Comparison of ENCODE assay signal across 10 mouse cellular contexts in the genomic region with DNA sequence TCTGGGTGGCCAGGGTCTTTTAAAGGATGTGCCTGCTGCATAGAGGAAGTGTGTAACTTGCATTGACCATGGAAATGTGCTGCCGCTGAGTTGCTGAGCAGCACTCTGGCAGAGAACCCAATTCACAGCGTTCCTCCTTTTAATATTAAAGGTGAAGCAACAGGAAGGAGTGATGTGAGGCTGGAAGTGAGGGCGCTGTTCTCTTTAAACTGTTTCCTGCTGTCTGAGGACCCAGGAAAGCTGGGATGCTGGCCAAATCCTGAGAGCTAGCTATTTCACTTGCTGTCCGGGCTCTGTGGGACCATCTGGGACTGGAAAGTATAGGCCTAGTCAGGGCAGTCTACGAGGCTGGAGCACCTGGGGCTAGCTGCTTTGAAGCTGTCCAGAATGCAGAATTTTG. TPM values are rescaled to one million over a fixed set of nuclear protein-coding genes. Genes with fewer than 3 reads are reported as not detected.
A peak's percentile ranks its signal among the peaks of the same experiment; 100 is the strongest.
DNase-seq lines count a peak whose midpoint lies in the region; ATAC-seq lines count a peak whose summit lies in the region.
"Had no signal": no experiment of that assay in that cellular context is flagged by ENCODE, and none has a peak within 500 bp of the region (broad histone marks: within the 10 kb centered on the region; RNA-seq: fewer than 3 reads in every experiment).

No protein-coding gene starts in this region.

- 0 out of 2 replicates have a peak, but pooled peaks cover 4% of the 10 kb centered on the region for H3K9me3 ChIP-seq in stomach, embryonic 14.5 days (ENCODE audit: control insufficient read depth, low read depth, low read length)
- H3K9me3 ChIP-seq in hindbrain, embryonic 12.5 days (replicated peaks), result no peaks in the 10 kb centered on the region

- peak overlapping the region; percentile 34; the same call in 1 of the 2 replicates for H3K27ac ChIP-seq in stomach, embryonic 14.5 days (ENCODE audit: low read length)
- H3K27ac ChIP-seq in hindbrain, embryonic 12.5 days, result no peak overlapping the region

- ATAC-seq in stomach, embryonic 14.5 days (ENCODE audit: insufficient number of reproducible peaks, insufficient read depth, low FRiP score, low read depth), result peak; percentile 10; the same call in 1 of the 2 replicates
- ATAC-seq in hindbrain, embryonic 12.5 days (ENCODE audit: low FRiP score), result no peak

- intact Hi-C loops in heart, postnatal 36 days (cut with DNase I), result no loop called here

- H3K27me3 ChIP-seq in stomach, embryonic 14.5 days (ENCODE audit: control insufficient read depth, insufficient read depth, low read length), result no peaks in the 10 kb centered on the region
- peaks cover 3% of the 10 kb centered on the region; the same call in 1 of the 2 replicates for H3K27me3 ChIP-seq in hindbrain, embryonic 12.5 days

- H3K4me1 ChIP-seq in stomach, embryonic 14.5 days (ENCODE audit: control insufficient read depth, insufficient read depth, low read length), result peaks cover 4% of the 10 kb centered on the region; the same call in 1 of the 2 replicates
- H3K4me1 ChIP-seq in hindbrain, embryonic 12.5 days, result 0 out of 2 replicates have a peak, but pooled peaks cover 2% of the 10 kb centered on the region

- DNase-seq in heart, adult 18-20 months, result peak; percentile 38 to 48
- no peak for DNase-seq in heart, adult 8-10 months (ENCODE audit: low spot score)
- DNase-seq in right cerebral cortex, postnatal 14 days, result peak; percentile 34
- DNase-seq in right cerebral cortex, adult 18-20 months, result no peak
- peak; percentile 23 to 30 for DNase-seq in heart, postnatal 36 days
- no peak for DNase-seq in layer of hippocampus, postnatal 36 days

- no peak overlapping the region for H3K4me3 ChIP-seq in stomach, embryonic 14.5 days (ENCODE audit: low read depth, low read length)
- H3K4me3 ChIP-seq in hindbrain, embryonic 12.5 days, result no peak overlapping the region
- H3K4me3 ChIP-seq: myocyte had no signal

- H3K4me2 ChIP-seq in stomach, embryonic 14.5 days (replicated peaks; ENCODE audit: low read depth, low read length), result no peak overlapping the region
- H3K4me2 ChIP-seq in hindbrain, embryonic 12.5 days (replicated peaks), result no peak overlapping the region

- WGBS in stomach, embryonic 14.5 days, result 45% methylated on average over 5 of the region's 5 CpGs
- WGBS in hindbrain, embryonic 12.5 days, result 68% methylated on average over 5 of the region's 5 CpGs

- no peak overlapping the region for H3K9ac ChIP-seq in stomach, embryonic 14.5 days (replicated peaks; ENCODE audit: low read depth, low read length)
- H3K9ac ChIP-seq in hindbrain, embryonic 12.5 days, result no peak overlapping the region

- H3K36me3 ChIP-seq in stomach, embryonic 14.5 days (ENCODE audit: control insufficient read depth, insufficient read depth, low read length), result no peaks in the 10 kb centered on the region
- H3K36me3 ChIP-seq in hindbrain, embryonic 12.5 days, result no peaks in the 10 kb centered on the region

RNA-seq across cellular contexts. Expression of a gene that starts 2.1 kb away (rescaled TPM):
- total RNA-seq in heart, adult 18-20 months (2021), result under 1 TPM; 0.25 to 0.31 TPM
- total RNA-seq in heart, adult 8-10 months (2022), result under 1 TPM; 0.25 to 0.37 (median 0.27) TPM
- under 1 TPM; 0.27 to 0.36 TPM for total RNA-seq in heart, postnatal 36 days (2021)
- polyA plus RNA-seq in stomach, embryonic 14.5 days (2014; fragmentation: Nextera tagmentation; extraction: Ambion mirVana), result 1.3 TPM in 2 replicates
- under 1 TPM; 0.15 to 0.27 TPM for total RNA-seq in layer of hippocampus, postnatal 36 days (2021)
- polyA plus RNA-seq in hindbrain, embryonic 12.5 days (2016; fragmentation: Nextera tagmentation; extraction: Ambion mirVana), result 1.1 and 1.2 TPM in 2 replicates

RNA-seq across cellular contexts. Expression of a gene that starts 32.2 kb away (rescaled TPM):
- total RNA-seq in heart, adult 18-20 months (2021), result 100 to 1,000 TPM; 157 to 166 TPM
- total RNA-seq in heart, adult 8-10 months (2022), result 100 to 1,000 TPM; 167 to 177 (median 171) TPM
- 100 to 1,000 TPM; 168 to 176 TPM for total RNA-seq in heart, postnatal 36 days (2021)
- 54.7 and 58.0 TPM in 2 replicates for polyA plus RNA-seq in stomach, embryonic 14.5 days (2014; fragmentation: Nextera tagmentation; extraction: Ambion mirVana)
- total RNA-seq in layer of hippocampus, postnatal 36 days (2021), result 10 to 100 TPM; 45.4 to 46.7 TPM
- polyA plus RNA-seq in hindbrain, embryonic 12.5 days (2016; fragmentation: Nextera tagmentation; extraction: Ambion mirVana), result 59.7 and 65.1 TPM in 2 replicates

RNA-seq across cellular contexts. Expression of a gene that starts 55.7 kb away (rescaled TPM):
- not detected for total RNA-seq in heart, adult 18-20 months (2021)
- total RNA-seq in heart, adult 8-10 months (2022), result not detected
- total RNA-seq in heart, postnatal 36 days (2021), result not detected
- not detected in 2 replicates for polyA plus RNA-seq in stomach, embryonic 14.5 days (2014; fragmentation: Nextera tagmentation; extraction: Ambion mirVana)
- not detected for total RNA-seq in layer of hippocampus, postnatal 36 days (2021)
- polyA plus RNA-seq in hindbrain, embryonic 12.5 days (2016; fragmentation: Nextera tagmentation; extraction: Ambion mirVana), result not detected in 2 replicates
- polyA plus RNA-seq: limb, embryonic 11.5 days; myocyte had no signal

Comparison
In these comparisons a context has a peak if more than half of its experiments do, and no peak if none do; other contexts are left out.
1. DNase-seq: peak in heart, adult 18-20 months (2 of 2), right cerebral cortex, postnatal 14 days (single experiment) and heart, postnatal 36 days (2 of 2); none in heart, adult 8-10 months (single experiment), right cerebral cortex, adult 18-20 months (single experiment) and layer of hippocampus, postnatal 36 days (0 of 2).